Mouse (Mus musculus) brown adipose tissue, adult 24 weeks (tissue): ENCODE data around the gene Serpina1f. TPM values are rescaled to one million over a fixed set of nuclear protein-coding genes. Genes with fewer than 3 reads are reported as not detected.

ENCODE experiments used
- H3K27ac ChIP-seq: fragments of 200-500 bp; replicated peaks from 2 replicates; pipeline ENCODE4 v1.5.1; 2012; ENCODE audit warnings: low read depth, mild to moderate bottlenecking, low read length
- H3K4me1 ChIP-seq: fragments of 200-500 bp; 2 replicates; pipeline ENCODE4 v1.6.1; 2012; ENCODE audit warnings: low read length, mixed read lengths; ENCODE audit not compliant: control insufficient read depth, insufficient read depth, insufficient read length
- H3K4me3 ChIP-seq: fragments of 200-500 bp; 2 replicates; pipeline ENCODE4 v1.5.1; 2012; ENCODE audit warnings: low read depth, mild to moderate bottlenecking, low read length, moderate library complexity; ENCODE audit not compliant: insufficient read depth
- polyA plus RNA-seq: library from polyadenylated mRNA; stranded (reverse); fragments of >200 nt; gene quantifications from 2 replicates; pipeline ENCODE4 v1.2.4, GENCODE M21; 2012; ENCODE audit not compliant: missing spikeins, insufficient read depth, insufficient read length

The Serpina1f gene
- polyA plus RNA-seq, 1 experiment: not detected

DNA sequence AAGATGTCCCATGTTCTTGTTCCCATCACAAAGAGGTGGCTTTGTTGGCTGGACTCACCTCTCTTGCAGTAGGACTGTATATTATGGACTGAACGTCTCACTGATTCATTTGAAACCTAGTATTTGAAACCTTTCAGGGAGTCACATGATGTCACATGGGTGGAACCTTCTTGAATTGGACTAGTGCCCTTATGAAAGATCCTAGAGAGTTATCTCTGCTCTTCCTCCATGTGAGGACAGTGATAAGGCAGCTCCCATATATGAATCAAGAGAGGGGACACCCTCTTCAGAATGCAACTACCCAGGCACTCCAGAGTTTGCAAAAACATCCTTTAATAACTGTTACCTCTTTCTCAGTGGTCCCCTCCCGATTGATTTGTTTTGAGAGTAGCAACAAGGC is 49.0 kb downstream of the Serpina1f start:
- Histone ChIP-seq H3K4me1 (no peaks in the 10 kb centered on the region), H3K27ac (no peak overlapping the region), H3K4me3 (no peak overlapping the region)

DNA sequence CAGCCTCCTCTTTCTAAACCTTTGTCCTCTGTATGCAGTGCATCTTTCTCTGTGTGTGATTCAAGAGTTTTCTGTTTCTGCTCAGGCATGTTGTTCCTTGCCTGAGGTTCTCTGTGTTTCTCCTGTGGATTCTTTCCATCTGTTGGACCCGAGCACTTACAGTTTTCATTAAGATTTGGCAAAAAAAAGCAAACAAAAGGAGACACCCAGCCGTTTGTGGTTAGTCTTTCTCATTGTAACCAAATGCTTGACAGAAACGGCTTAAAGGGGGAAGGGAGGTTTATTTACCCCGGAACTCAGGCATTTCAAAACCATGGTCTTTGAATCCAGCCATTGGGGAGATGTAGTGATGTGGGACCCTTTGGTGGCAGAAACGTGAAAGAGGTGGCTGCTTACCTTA is 50.7 kb downstream of the Serpina1f start:
- Histone ChIP-seq H3K4me3 (no peak overlapping the region), H3K27ac (no peak overlapping the region), H3K4me1 (no peaks in the 10 kb centered on the region)

- H3K27ac ChIP-seq: no peak overlapping the region
- no peak overlapping the region for H3K4me3 ChIP-seq
- no peaks in the 10 kb centered on the region for H3K4me1 ChIP-seq
Measured at GRCm38 (mm10) chr12:103643818-103644217, 51.5 kb downstream of the Serpina1f start.

- Histone ChIP-seq H3K4me3 (no peak overlapping the region), H3K4me1 (no peaks in the 10 kb centered on the region), H3K27ac (no peak overlapping the region)
Measured at GRCm38 (mm10) chr12:103643336-103643735, 52.0 kb downstream of the Serpina1f start.

Other genes with a start within 250 kb of the Serpina1f start
- gene Ifi27l2b, start 238.3 kb downstream of the Serpina1f start, polyA plus RNA-seq: not detected in 2 replicates
- gene Ppp4r4, start 163.2 kb downstream of the Serpina1f start, polyA plus RNA-seq: 1.0 and 3.8 TPM in 2 replicates
- gene Serpina10, start 64.1 kb downstream of the Serpina1f start, polyA plus RNA-seq: not detected in 2 replicates
- not detected in 2 replicates for gene Serpina6, start 38.3 kb downstream of the Serpina1f start, polyA plus RNA-seq
- gene Serpina16, start 19.4 kb downstream of the Serpina1f start, polyA plus RNA-seq: not detected in 2 replicates
- 5.8 TPM in 1 of 2 replicates, not detected in the other for gene Serpina1d, start 78.1 kb upstream of the Serpina1f start, polyA plus RNA-seq
- 1.0 and 5.0 TPM in 2 replicates for gene Serpina1b, start 134.8 kb upstream of the Serpina1f start, polyA plus RNA-seq
- 8.7 TPM in 1 of 2 replicates, not detected in the other for gene Serpina1a, start 168.0 kb upstream of the Serpina1f start, polyA plus RNA-seq
- gene Serpina1c, start 209.4 kb upstream of the Serpina1f start, polyA plus RNA-seq: 2.3 and 5.3 TPM in 2 replicates